Mouse (Mus musculus): ENCODE results near the gene H2-Q2.

GRCm38 (mm10) chr17:35304478-35304877, 37.6 kb upstream of the H2-Q2 start:
- TF ChIP-seq EP300 (IDR thresholded peaks at IDR 0.05; ENCODE audit: low read depth) (no peak), CTCF (IDR thresholded peaks at IDR 0.05; ENCODE audit: low read depth) (no peak)

Measured in heart, postnatal 0 days (tissue).